Mouse (Mus musculus) regulatory T cell (primary cell): Measurements from ENCODE around the gene Rgcc.

Experiments used
- in situ Hi-C: fragments of 300-600 bp; cut with MboI, MseI; formaldehyde crosslinking; loops from one replicate; pipeline ENCODE4 v1.15.1; 2025; ENCODE audit warnings: high pct_unique_total_duplicates

Rgcc gene

GRCm38 (mm10) chr14:79301466-79301875, at the start of gene Rgcc:
Gene Rgcc, minus strand, starts transcription at chr14:79301645.
- in situ Hi-C loops: loop anchor here (5.0 kb wide), 1 partner anchor 59 kb away; no protein-coding TSS in a partner anchor

- in situ Hi-C loops: no loop called here
These were observed 44.9 kb upstream of the Rgcc start for GRCm38 (mm10) chr14:79346384-79346783.

- in situ Hi-C loops: no loop called here
These were observed 34.2 kb upstream of the Rgcc start for GRCm38 (mm10) chr14:79335613-79336012.

GRCm38 (mm10) chr14:79331936-79332335, 30.5 kb upstream of the Rgcc start:
- in situ Hi-C loops: no loop called here

GRCm38 (mm10) chr14:79330944-79331561, 29.6 kb upstream of the Rgcc start:
- in situ Hi-C loops: no loop called here

GRCm38 (mm10) chr14:79327033-79327432, 25.6 kb upstream of the Rgcc start:
- in situ Hi-C loops: loop anchor here (5.0 kb wide), 1 partner anchor 40 kb away; no protein-coding TSS in a partner anchor

GRCm38 (mm10) chr14:79324112-79324840, 22.8 kb upstream of the Rgcc start:
- in situ Hi-C loops: no loop called here

GRCm38 (mm10) chr14:79321881-79322280, 20.4 kb upstream of the Rgcc start:
- in situ Hi-C loops: no loop called here

GRCm38 (mm10) chr14:79321152-79321551, 19.7 kb upstream of the Rgcc start:
- in situ Hi-C loops: no loop called here

- in situ Hi-C loops: loop anchor here (5.0 kb wide), 1 partner anchor 190 kb away; no protein-coding TSS in a partner anchor
These were observed 16.2 kb upstream of the Rgcc start for GRCm38 (mm10) chr14:79317602-79318001.

GRCm38 (mm10) chr14:79315877-79316276, 14.4 kb upstream of the Rgcc start:
- in situ Hi-C loops: loop anchor here (5.0 kb wide), 1 partner anchor 189 kb away; no protein-coding TSS in a partner anchor

- in situ Hi-C loops: loop anchor here (5.0 kb wide), 1 partner anchor 187 kb away; no protein-coding TSS in a partner anchor
These were observed 13.0 kb upstream of the Rgcc start for GRCm38 (mm10) chr14:79314245-79315010.

GRCm38 (mm10) chr14:79313439-79314175, 12.2 kb upstream of the Rgcc start:
- in situ Hi-C loops: no loop called here

- in situ Hi-C loops: no loop called here
These were observed 11.3 kb upstream of the Rgcc start for GRCm38 (mm10) chr14:79312719-79313118.

GRCm38 (mm10) chr14:79311918-79312454, 10.5 kb upstream of the Rgcc start:
- in situ Hi-C loops: no loop called here

- in situ Hi-C loops: no loop called here
These were observed 7.7 kb upstream of the Rgcc start for GRCm38 (mm10) chr14:79309115-79309514.

- in situ Hi-C loops: no loop called here
These were observed 6.9 kb upstream of the Rgcc start for GRCm38 (mm10) chr14:79308364-79308763.

- in situ Hi-C loops: no loop called here
These were observed 6.5 kb upstream of the Rgcc start for GRCm38 (mm10) chr14:79307908-79308307.

GRCm38 (mm10) chr14:79307138-79307537, 5.7 kb upstream of the Rgcc start:
- in situ Hi-C loops: no loop called here

- in situ Hi-C loops: loop anchor here (5.0 kb wide), 1 partner anchor 63 kb away; no protein-coding TSS in a partner anchor
These were observed 3.5 kb upstream of the Rgcc start for GRCm38 (mm10) chr14:79304873-79305464.

- in situ Hi-C loops: loop anchor here (5.0 kb wide), 1 partner anchor 61 kb away; no protein-coding TSS in a partner anchor
These were observed 1.7 kb upstream of the Rgcc start for GRCm38 (mm10) chr14:79303150-79303549.
